Mouse (Mus musculus) G1E (cell line): Measurements from ENCODE around the gene Plpp3.

Experiments
- CTCF ChIP-seq: IDR thresholded peaks from 2 replicates; pipeline ENCODE4 v1.5.1; 2012; ENCODE audit warnings: low read depth, low read length, inconsistent platforms, mixed read lengths
- TAL1 ChIP-seq: conservative IDR thresholded peaks from 2 replicates; pipeline ENCODE4 v1.6.1; 2012; ENCODE audit warnings: low read depth, low read length, inconsistent platforms, mixed read lengths

DNA sequence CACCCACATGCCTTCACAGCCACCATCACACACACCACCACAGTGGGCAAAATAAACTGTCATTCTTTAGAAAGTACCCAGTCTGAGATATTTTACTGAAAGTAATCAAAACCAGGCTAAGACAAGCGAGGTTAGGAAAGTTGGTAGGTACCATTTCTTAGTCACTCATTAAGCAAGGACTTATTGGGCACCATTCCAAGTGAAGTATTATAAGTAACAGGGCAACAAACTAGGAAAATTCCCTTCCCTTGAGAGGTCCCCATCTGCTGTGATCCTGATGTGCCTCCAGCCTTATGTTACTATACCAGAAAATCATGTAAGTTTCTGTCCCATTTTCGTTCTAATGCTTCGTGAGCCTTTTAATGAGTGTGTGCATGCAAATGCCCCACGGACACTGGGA is 92.1 kb downstream of the Plpp3 start:
- TF ChIP-seq CTCF, result no peak
- no peak for TF ChIP-seq TAL1
